Mouse (Mus musculus): ENCODE measurements around the gene Lce1d.

The Lce1d gene

GRCm38 (mm10) chr3:92687110-92687509 is at the start of gene Lce1d:
Gene Lce1d (minus strand): TSS chr3:92687210.
- DNase-seq (ENCODE audit: low spot score in 2 of 2): no peak

- DNase-seq (ENCODE audit: low spot score in 2 of 2): no peak
Measured at GRCm38 (mm10) chr3:92722631-92723030, 35.6 kb upstream of the Lce1d start.

- DNase-seq (ENCODE audit: low spot score in 2 of 2): no peak
Measured at GRCm38 (mm10) chr3:92720250-92720649, 33.2 kb upstream of the Lce1d start, which contains the start of gene Lce1f. Gene Lce1f (minus strand): TSS chr3:92720350.

GRCm38 (mm10) chr3:92715122-92715521 is 28.1 kb upstream of the Lce1d start:
- no peak for DNase-seq (ENCODE audit: low spot score in 2 of 2)

- no peak for DNase-seq (ENCODE audit: low spot score in 2 of 2)
Measured at GRCm38 (mm10) chr3:92708974-92709373, 22.0 kb upstream of the Lce1d start, which contains the start of gene Lce1e. Gene Lce1e (minus strand): TSS chr3:92709074.

- no peak for DNase-seq (ENCODE audit: low spot score in 2 of 2)
Measured at GRCm38 (mm10) chr3:92694613-92695012, 7.6 kb upstream of the Lce1d start.

- no peak for DNase-seq (ENCODE audit: low spot score in 2 of 2)
Measured at GRCm38 (mm10) chr3:92691688-92692087, 4.7 kb upstream of the Lce1d start.

- DNase-seq (ENCODE audit: low spot score in 2 of 2): peak in 1 of 2 experiments; percentile 4
Measured at GRCm38 (mm10) chr3:92689154-92689553, 2.1 kb upstream of the Lce1d start.

- DNase-seq (ENCODE audit: low spot score in 2 of 2): no peak
Measured at GRCm38 (mm10) chr3:92678947-92679346, 8.1 kb downstream of the Lce1d start, which contains the start of gene Lce1c. Gene Lce1c (plus strand): TSS chr3:92679247.

- DNase-seq (ENCODE audit: low spot score in 2 of 2): no peak
Measured at GRCm38 (mm10) chr3:92670215-92670614, 16.8 kb downstream of the Lce1d start, which contains the start of gene Lce1a2. Gene Lce1a2 (minus strand): TSS chr3:92670315.

- no peak for DNase-seq (ENCODE audit: low spot score in 2 of 2)
Measured at GRCm38 (mm10) chr3:92656826-92657225, 30.2 kb downstream of the Lce1d start, which contains the start of gene Lce1b. Gene Lce1b (minus strand): TSS chr3:92656926.

GRCm38 (mm10) chr3:92648207-92648606 is 38.8 kb downstream of the Lce1d start, which contains the start of gene Lce1a1:
Gene Lce1a1 (minus strand): TSS chr3:92648307.
- DNase-seq (ENCODE audit: low spot score in 2 of 2): no peak

GRCm38 (mm10) chr3:92639854-92640253 is 47.2 kb downstream of the Lce1d start:
- DNase-seq (ENCODE audit: low spot score in 2 of 2): no peak

- DNase-seq (ENCODE audit: low spot score in 2 of 2): no peak
Measured at GRCm38 (mm10) chr3:92638653-92638991, 48.4 kb downstream of the Lce1d start.

- no peak for DNase-seq (ENCODE audit: low spot score in 2 of 2)
Measured at GRCm38 (mm10) chr3:92637745-92638652, 49.0 kb downstream of the Lce1d start.
